Mouse (Mus musculus) embryonic fibroblast, embryonic 13.5 days (primary cell): Measurements from ENCODE around the gene Bola3.

ENCODE experiments used
- CTCF ChIP-seq: IDR thresholded peaks from 2 replicates; pipeline ENCODE4 v1.5.1; 2011; ENCODE audit warnings: mild to moderate bottlenecking, control low read depth, low read length, moderate library complexity, borderline replicate concordance; ENCODE audit not compliant: insufficient read depth
- POLR2A ChIP-seq: IDR thresholded peaks from 2 replicates; pipeline ENCODE4 v1.6.1; 2011; ENCODE audit warnings: low read depth, mild to moderate bottlenecking, control low read depth, low read length, moderate library complexity

- no peak for TF ChIP-seq POLR2A
- no peak for TF ChIP-seq CTCF
These were observed 26.2 kb upstream of the Bola3 start for GRCm38 (mm10) chr6:83322794-83323193.
